Mouse (Mus musculus) intestine, embryonic 14.5 days (tissue): ENCODE results near the gene Lamtor1. TPM values are rescaled to one million over a fixed set of nuclear protein-coding genes. Genes with fewer than 3 reads are reported as not detected.

Experiments
- microRNA-seq: library from miRNA; unstranded; fragments of <30 nt; microRNA quantifications from one replicate; pipeline ENCODE4, GENCODE M21; 2016
- polyA plus RNA-seq: library from polyadenylated mRNA; unstranded; fragments of >200 nt; fragmentation: Nextera tagmentation; extraction: Ambion mirVana; gene quantifications from 2 replicates; pipeline ENCODE4 v1.2.1, GENCODE M21; 2014

The Lamtor1 gene
- polyA plus RNA-seq, 1 experiment from 2014 or later: 153 TPM

Small RNA genes within 50 kb of the gene (microRNA-seq; reads per million reads assigned to microRNA genes)
- gene Gm22655: not detected

Other genes starting within 250 kb of the Lamtor1 start
- 50.8 and 51.1 TPM in 2 replicates for gene Clpb, start 242.3 kb upstream of the Lamtor1 start, polyA plus RNA-seq
- gene Phox2a, start 87.6 kb upstream of the Lamtor1 start, polyA plus RNA-seq: 6.9 and 7.5 TPM in 2 replicates
- 24.8 and 27.2 TPM in 2 replicates for gene Inppl1, start 67.7 kb upstream of the Lamtor1 start, polyA plus RNA-seq
- 2.1 and 2.5 TPM in 2 replicates for gene Folr2, start 48.7 kb upstream of the Lamtor1 start, polyA plus RNA-seq
- gene Anapc15, start 42.2 kb upstream of the Lamtor1 start, polyA plus RNA-seq: 71.3 and 76.3 TPM in 2 replicates
- 76.1 and 79.2 TPM in 2 replicates for gene Folr1, start 35.1 kb upstream of the Lamtor1 start, polyA plus RNA-seq
- 0.44 and 0.97 TPM in 2 replicates for gene Tomt, start 455 bp downstream of the Lamtor1 start, polyA plus RNA-seq
- 6.8 and 10.1 TPM in 2 replicates for gene Lrrc51, start 28.0 kb downstream of the Lamtor1 start, polyA plus RNA-seq
- gene Numa1, start 28.2 kb downstream of the Lamtor1 start, polyA plus RNA-seq: 99.6 and 101 TPM in 2 replicates
- gene Il18bp, start 112.8 kb downstream of the Lamtor1 start, polyA plus RNA-seq: 2.7 and 2.8 TPM in 2 replicates
- gene Rnf121, start 159.6 kb downstream of the Lamtor1 start, polyA plus RNA-seq: 29.3 and 31.7 TPM in 2 replicates
- 22.7 and 25.8 TPM in 2 replicates for gene Xndc1, start 159.6 kb downstream of the Lamtor1 start, polyA plus RNA-seq
- gene Xntrpc, start 159.8 kb downstream of the Lamtor1 start, polyA plus RNA-seq: 1.1 and 1.5 TPM in 2 replicates
- not detected in 2 replicates for gene Trpc2, start 177.2 kb downstream of the Lamtor1 start, polyA plus RNA-seq
- gene Art1, start 195.8 kb downstream of the Lamtor1 start, polyA plus RNA-seq: 0.49 and 0.90 TPM in 2 replicates
- 0.46 and 0.67 TPM in 2 replicates for gene Art5, start 203.6 kb downstream of the Lamtor1 start, polyA plus RNA-seq
- gene Chrna10, start 210.9 kb downstream of the Lamtor1 start, polyA plus RNA-seq: not detected in 2 replicates